Mouse (Mus musculus): ENCODE results near the gene Adamts17.

Gene Adamts17

DNA sequence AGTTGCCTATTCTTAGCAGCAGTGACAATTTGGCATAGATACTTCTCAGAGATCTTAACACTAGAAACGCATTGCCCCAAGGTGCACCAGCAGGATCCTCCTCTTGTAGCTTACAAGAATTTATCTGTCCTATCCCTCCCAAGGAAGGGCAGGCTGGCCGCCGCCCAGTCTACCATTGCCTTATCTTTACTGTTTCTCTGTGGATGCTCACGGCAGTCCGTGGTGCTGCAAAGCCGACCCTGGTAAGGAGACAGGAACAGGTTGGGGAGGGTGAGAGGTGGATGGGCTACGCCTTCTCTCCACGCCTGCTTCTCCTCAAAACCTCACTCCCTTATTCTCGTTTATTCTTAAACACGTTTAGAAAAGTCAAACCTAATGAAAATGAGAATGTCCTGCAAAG lies 195.7 kb downstream of the Adamts17 start:
- DNase-seq (ENCODE audit: low spot score), result no peak

DNA sequence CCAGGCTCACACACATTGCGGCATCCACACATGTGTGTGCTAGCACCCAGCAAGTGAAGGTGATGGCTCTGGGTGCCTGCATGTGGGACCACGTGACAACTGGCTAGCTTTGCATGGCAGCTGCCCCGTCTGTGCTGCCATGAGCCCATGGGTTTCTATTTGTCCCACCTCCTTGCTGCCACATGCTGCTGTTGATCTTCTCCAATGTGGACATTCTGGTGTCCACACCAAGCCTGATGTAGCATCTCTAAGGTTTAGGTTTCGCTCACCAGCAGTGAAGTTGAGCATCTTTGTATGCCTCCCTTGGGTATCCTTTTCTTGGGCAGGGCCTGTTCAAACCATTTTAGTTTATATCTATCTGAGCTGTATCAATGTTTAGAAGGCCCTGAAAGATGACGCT lies 196.1 kb downstream of the Adamts17 start:
- no peak for DNase-seq (ENCODE audit: low spot score)

GRCm38 (mm10) chr7:67036502-67037485 lies 197.3 kb downstream of the Adamts17 start:
- DNase-seq (ENCODE audit: low spot score), result no peak

DNA sequence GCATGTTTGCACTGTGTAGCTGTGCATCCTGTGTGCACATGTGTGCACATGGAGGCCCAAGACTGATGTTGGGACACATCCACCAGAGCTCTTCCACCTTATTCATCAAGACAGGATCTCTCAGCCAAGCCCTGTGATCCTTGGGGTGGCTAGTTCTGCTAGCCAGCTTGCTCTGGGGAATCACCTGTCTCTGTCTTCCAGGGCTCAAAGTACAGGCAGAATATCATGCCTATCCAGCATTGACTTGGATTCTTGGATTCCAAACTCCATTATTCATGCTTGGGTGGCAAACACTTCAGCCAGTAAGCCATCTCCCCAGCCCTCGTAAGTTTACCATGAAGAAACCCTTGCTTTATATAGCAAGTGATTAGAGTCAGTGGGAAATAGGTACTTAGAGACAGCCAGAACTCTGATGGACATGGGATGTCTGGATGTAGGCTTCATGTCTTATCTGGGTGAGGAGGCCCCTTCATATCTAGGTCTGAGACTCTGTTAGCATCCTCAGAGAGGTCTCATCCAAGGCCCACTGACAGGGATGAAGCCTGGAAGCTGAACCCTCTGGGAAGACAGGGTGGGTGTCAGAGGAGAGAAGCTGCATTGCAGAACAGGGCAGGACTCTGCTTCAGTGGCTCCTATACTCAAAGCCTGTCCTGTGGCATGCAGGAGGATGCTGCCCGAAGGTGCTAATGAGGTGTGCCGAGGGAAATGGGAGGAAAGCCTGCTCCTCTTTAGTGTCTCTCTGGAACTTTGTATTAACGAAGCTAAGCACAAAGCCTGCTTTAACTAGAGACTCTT lies 198.4 kb downstream of the Adamts17 start:
- no peak for DNase-seq (ENCODE audit: low spot score)

GRCm38 (mm10) chr7:67039143-67039542 lies 199.6 kb downstream of the Adamts17 start:
- DNase-seq (ENCODE audit: low spot score), result no peak

DNA sequence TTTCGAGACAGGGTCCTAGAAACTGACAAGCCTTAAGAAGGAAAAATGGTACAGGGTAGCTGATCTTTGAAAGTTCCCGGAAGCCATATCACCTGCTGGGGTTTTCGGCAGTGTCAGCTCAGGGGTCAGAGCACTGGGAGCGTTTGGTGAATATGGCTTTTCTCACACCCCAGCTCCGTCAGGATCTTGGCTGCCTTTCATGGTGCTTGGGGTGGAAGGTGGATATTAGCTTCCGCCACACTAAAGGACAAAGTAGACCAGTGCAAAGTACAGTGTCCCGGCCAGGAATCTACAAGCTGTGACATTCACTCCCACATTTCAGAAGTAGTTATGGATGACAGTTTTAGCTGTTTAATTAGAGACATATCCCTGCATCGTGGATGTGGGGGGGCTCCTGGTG lies 200.3 kb downstream of the Adamts17 start:
- no peak for DNase-seq (ENCODE audit: low spot score)

DNA sequence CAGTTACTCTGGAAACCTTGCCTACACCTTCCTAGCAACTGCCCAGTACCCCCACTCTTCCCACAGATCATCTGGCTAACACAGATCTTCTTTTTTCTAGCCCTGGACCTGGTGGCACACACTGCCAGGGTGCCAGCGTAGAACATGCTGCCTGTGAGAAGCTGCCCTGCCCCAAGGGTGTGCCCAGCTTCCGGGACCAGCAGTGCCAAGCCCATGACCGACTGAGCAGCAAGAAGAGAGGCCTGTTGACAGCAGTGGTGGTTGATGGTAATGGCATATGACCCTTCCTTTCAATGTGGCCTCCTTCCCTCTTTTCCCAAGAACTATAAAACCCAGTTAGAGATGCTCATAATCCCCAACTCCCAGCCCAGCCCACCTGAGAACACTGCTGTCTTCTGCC lies 202.2 kb downstream of the Adamts17 start:
- no peak for DNase-seq (ENCODE audit: low spot score)

DNA sequence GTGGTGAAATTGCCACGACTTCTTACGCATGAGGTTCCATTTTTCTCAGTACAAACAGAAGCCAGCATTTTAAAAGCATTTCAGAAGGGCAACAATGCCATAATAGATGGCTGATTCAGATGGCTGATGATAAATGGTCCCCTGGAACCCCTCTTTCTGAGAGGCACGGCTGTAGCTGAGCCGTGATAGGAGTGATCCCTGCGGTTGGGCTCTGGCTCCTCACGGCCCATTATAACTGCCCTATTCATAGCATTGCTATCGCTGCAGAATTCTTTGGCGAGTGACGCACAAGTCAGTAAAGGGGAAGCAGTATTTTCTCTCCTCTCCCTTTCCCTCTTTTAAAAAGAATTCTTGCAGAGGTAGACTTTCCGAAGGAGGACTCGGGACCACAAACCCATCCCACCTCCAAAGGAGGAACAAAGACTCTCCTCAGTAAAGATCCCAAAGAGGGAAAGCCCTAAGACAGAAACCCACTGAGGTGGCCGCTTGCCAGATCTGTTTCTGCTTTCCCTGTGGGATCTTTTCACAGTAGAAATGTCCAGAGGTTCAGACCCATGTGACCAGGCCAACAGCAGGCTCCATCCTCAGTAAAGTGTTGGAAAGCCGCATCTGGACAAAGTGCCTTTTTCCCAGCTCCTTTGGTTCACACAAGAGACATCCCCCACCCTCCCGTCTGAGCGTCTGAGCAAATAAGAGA lies 204.7 kb downstream of the Adamts17 start:
- DNase-seq (ENCODE audit: low spot score), result no peak

GRCm38 (mm10) chr7:67045202-67045601 lies 205.7 kb downstream of the Adamts17 start:
- DNase-seq (ENCODE audit: low spot score), result no peak

GRCm38 (mm10) chr7:67049206-67049605 lies 209.7 kb downstream of the Adamts17 start:
- DNase-seq (ENCODE audit: low spot score), result no peak

GRCm38 (mm10) chr7:67050424-67050823 lies 210.9 kb downstream of the Adamts17 start:
- no peak for DNase-seq (ENCODE audit: low spot score)

DNA sequence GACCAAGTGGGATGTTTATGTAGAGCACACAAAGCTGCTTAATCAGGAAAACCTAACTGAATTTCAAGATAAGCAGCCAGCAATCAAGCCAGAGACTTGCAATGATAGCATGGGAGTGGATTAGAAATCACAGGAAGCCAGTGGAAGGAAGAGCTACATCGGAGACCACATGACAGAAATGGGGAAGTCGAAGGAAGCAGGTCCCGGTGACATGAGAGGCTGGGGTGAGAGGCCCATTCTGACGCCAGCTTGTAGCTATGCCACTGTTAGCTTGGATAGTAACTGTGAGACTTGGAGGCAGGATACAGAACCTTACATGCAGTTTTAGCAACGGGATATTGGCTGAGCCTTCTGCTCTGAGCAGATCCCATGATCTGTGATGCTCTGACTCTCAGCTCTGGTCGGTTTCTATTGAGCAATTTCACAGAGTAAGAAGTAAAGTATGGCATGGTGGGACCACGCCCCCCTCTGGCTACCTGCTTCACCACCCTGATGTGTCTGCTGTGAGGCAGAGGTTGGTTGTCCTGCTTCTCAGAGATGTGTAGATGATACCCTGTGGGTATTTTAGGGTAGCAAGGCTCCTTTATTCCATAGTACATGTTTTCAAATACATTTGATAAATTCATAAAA lies 211.7 kb downstream of the Adamts17 start:
- no peak for DNase-seq (ENCODE audit: low spot score)

- no peak for DNase-seq (ENCODE audit: low spot score)
These were observed 215.3 kb downstream of the Adamts17 start for GRCm38 (mm10) chr7:67054876-67055275.

DNA sequence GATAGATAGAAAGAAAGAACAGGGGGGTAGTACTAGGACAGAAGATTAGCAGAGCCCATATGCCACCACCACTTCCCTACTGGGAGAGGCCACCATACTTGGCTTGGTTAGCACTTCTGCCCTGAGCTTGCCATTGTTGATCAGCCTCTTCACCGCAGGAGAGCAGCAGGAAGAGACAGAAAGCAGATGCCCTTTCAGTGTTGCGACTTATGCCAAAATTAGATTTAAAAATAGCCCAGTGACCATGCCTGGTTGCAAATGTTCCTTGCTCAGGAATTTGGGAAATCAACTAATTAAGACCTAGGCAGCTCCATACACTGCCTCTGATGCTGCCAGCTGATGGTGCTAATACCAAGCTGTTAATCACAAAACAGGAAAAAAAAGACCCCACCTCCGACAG lies 216.0 kb downstream of the Adamts17 start:
- DNase-seq (ENCODE audit: low spot score), result no peak

GRCm38 (mm10) chr7:67061756-67062155 lies 222.2 kb downstream of the Adamts17 start:
- no peak for DNase-seq (ENCODE audit: low spot score)

DNA sequence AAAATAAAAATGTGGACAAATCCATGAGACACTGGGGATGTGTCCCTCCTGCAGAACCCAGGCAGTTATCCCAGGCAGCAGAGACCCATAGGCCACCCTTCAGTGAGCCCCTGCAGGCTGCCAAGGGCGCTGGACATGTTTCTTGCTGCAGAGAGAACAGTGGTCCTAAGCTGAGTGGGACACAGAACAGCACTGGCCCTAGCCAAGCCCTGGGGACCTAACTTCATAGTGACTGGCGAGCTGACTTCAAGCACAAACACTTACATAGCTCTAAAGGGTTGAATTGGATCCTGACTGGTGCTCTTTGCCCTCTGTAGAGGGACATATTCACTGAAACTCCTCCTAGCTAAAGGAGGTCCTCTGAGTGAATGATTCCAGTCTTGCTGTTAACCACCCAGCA lies 223.0 kb downstream of the Adamts17 start:
- no peak for DNase-seq (ENCODE audit: low spot score)

DNA sequence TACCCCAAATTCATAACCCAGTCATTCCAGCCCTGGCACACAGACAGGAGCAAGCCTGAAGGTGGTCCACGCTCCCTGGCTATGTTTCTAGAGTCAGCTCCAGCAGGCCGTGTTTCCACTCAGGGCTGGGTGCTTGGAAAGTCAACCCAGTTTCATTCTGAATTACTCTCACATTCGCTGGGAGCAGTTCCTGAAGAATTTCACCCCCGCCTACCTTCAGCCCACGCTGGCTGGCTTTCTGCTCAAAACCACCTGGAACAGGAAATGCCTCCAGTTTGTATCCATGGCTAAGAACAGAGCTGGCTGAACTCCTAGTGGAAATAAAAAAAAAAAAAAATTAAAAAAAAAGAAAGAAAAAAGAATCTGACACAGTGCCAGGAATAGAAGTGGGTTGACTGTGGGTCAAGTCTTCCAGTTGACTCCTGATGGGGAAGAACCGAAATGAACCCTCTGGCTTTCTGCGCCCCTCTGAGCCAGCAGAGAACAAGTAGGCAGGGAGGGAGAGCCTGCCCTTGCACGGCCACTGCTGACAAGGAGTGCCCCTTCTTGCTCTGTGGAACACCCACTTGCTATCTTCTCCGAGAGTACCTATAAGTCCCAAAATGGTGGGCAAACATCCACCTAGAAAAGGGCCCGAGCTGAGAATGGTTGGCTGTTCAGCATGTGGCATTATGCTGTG lies 225.2 kb downstream of the Adamts17 start:
- no peak for DNase-seq (ENCODE audit: low spot score)

- no peak for DNase-seq (ENCODE audit: low spot score)
These were observed 226.1 kb downstream of the Adamts17 start for GRCm38 (mm10) chr7:67065631-67066030.

- no peak for DNase-seq (ENCODE audit: low spot score)
These were observed 232.6 kb downstream of the Adamts17 start for GRCm38 (mm10) chr7:67072015-67072685.

- DNase-seq (ENCODE audit: low spot score), result no peak
These were observed 243.2 kb downstream of the Adamts17 start for GRCm38 (mm10) chr7:67082751-67083150.

- DNase-seq (ENCODE audit: low spot score), result no peak
These were observed 248.2 kb downstream of the Adamts17 start for GRCm38 (mm10) chr7:67087759-67088158.
